Mouse (Mus musculus): ENCODE data around the gene Pdzd3.

DNA sequence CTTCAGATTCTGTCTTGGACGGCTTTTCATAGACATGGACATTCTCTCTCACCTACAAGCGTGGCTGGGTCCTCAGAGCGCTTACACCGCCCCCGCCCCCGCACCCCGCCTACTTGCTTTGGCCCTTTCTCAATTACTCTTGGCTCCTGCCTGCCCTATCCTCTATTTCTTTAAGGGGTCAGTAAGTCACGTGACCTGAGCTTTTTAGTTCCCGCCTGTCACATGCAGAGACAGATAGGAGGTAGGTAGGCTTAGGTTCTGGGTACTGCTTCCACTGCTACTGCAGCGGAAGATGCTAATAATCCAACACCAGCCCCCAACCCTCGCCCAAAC is 37.7 kb upstream of the Pdzd3 start:
- TF ChIP-seq POLR2A (IDR thresholded peaks at IDR 0.05; ENCODE audit: insufficient read depth, low read depth, low read length) = no peak
- no peak for TF ChIP-seq EP300 (IDR thresholded peaks at IDR 0.05; ENCODE audit: insufficient read depth, low read depth, low read length)
